Mouse (Mus musculus) natural killer cell, adult 2 months (primary cell): ENCODE data around the gene Tmem38b.
A peak's percentile ranks its signal among the peaks of the same experiment; 100 is the strongest.
"Not testable (repeated sequence)": the region's sequence is repeated elsewhere in the genome, so short reads cannot be mapped to it uniquely, and the experiment has no call there.

ENCODE experiments used
- DNase-seq, 2 experiments: peaks; one replicate each; pipeline ENCODE4 v3.0.0; 2022; ENCODE audit warnings: low spot score in 2 of 2

Tmem38b gene

GRCm38 (mm10) chr4:53825821-53826605 is at the start of gene Tmem38b:
TSS of gene Tmem38b (plus strand) at chr4:53826045.
- DNase-seq: peak; percentile 53 to 72

GRCm38 (mm10) chr4:53781396-53781795 is 44.4 kb upstream of the Tmem38b start:
- DNase-seq: no peak

- peak in 1 of 2 experiments; percentile 6 for DNase-seq
Measured at GRCm38 (mm10) chr4:53782216-53783070, 43.4 kb upstream of the Tmem38b start.

- DNase-seq: peak; percentile 49 to 56
Measured at GRCm38 (mm10) chr4:53785746-53786398, 40.0 kb upstream of the Tmem38b start.

- no peak for DNase-seq
Measured at GRCm38 (mm10) chr4:53786851-53787250, 39.0 kb upstream of the Tmem38b start.

GRCm38 (mm10) chr4:53789346-53789745 is 36.5 kb upstream of the Tmem38b start:
- DNase-seq: no peak

- no peak for DNase-seq
Measured at GRCm38 (mm10) chr4:53794257-53794966, 31.4 kb upstream of the Tmem38b start.

- no peak for DNase-seq
Measured at GRCm38 (mm10) chr4:53795086-53795485, 30.8 kb upstream of the Tmem38b start.

GRCm38 (mm10) chr4:53795706-53796105 is 30.1 kb upstream of the Tmem38b start:
- DNase-seq: no peak

GRCm38 (mm10) chr4:53796865-53797772 is 28.7 kb upstream of the Tmem38b start:
- DNase-seq: no peak

GRCm38 (mm10) chr4:53798896-53799676 is 26.8 kb upstream of the Tmem38b start:
- no peak for DNase-seq

- DNase-seq: no peak
Measured at GRCm38 (mm10) chr4:53799753-53800152, 26.1 kb upstream of the Tmem38b start.

GRCm38 (mm10) chr4:53803674-53804073 is 22.2 kb upstream of the Tmem38b start:
- DNase-seq: not testable (repeated sequence)

GRCm38 (mm10) chr4:53806428-53806827 is 19.4 kb upstream of the Tmem38b start:
- DNase-seq: not testable (repeated sequence)

- DNase-seq: no peak
Measured at GRCm38 (mm10) chr4:53818320-53818719, 7.5 kb upstream of the Tmem38b start.

GRCm38 (mm10) chr4:53823697-53824096 is 2.1 kb upstream of the Tmem38b start:
- DNase-seq: no peak

GRCm38 (mm10) chr4:53824831-53825230 is 1.0 kb upstream of the Tmem38b start:
- no peak for DNase-seq

GRCm38 (mm10) chr4:53826641-53827248 is 900 bp downstream of the Tmem38b start:
- no peak for DNase-seq

GRCm38 (mm10) chr4:53827869-53828268 is 2.0 kb downstream of the Tmem38b start:
- no peak for DNase-seq
